Mouse (Mus musculus) bone marrow macrophage, adult 2 months (primary cell): ENCODE measurements around the gene Fancm.

Experiments used
- CTCF ChIP-seq: IDR thresholded peaks from 2 replicates; pipeline ENCODE4 v1.5.1; 2012; ENCODE audit warnings: low read depth, mild to moderate bottlenecking, low read length, moderate library complexity
- POLR2A ChIP-seq: IDR thresholded peaks from 2 replicates; pipeline ENCODE4 v1.6.1; 2012; ENCODE audit warnings: mild to moderate bottlenecking, low read depth, low read length, borderline replicate concordance

DNA sequence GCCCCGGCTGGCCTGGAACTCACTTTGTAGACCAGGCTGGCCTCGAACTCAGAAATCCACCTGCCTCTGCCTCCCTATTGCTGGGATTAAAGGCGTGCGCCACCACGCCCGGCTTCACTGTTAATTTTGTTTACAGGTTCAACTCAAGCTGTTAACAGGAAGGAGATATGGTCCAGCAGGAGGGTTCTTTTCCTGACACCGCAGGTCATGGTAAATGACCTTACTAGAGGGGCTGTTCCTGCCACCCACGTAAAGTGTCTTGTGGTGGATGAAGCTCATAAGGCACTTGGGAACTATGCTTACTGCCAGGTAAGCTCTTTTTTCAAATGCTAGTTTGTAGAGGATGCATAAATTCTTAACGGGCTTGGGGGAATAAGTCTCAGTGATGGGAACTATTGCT lies 1.5 kb downstream of the Fancm start:
- TF ChIP-seq CTCF = no peak
- no peak for TF ChIP-seq POLR2A
